Comparison of ENCODE assay signal across 7 mouse cellular contexts in genomic region chr5:53672352-53672751, GRCm38 (mm10). TPM values are rescaled to one million over a fixed set of nuclear protein-coding genes. Genes with fewer than 3 reads are reported as not detected.
DNase-seq lines count a peak whose midpoint lies in the region; ATAC-seq and TF ChIP-seq lines count a peak whose summit lies in the region.

No protein-coding gene starts in this region.

- DNase-seq in adipocyte (ENCODE audit: low spot score) = peak; percentile 81
- peak; percentile 65 to 78 for DNase-seq in cerebellum, postnatal 25 days
- peak; percentile 44 to 51 for DNase-seq in gastrocnemius, adult 8-10 months (ENCODE audit: low spot score in 2 of 2)
- peak; percentile 53 to 62 for DNase-seq in left cerebral cortex, adult 2 months (ENCODE audit: extremely low spot score in 1 of 2, low spot score in 2 of 2)
- peak; percentile 75 for DNase-seq in midbrain, embryonic 10.5 days (ENCODE audit: low spot score)
- DNase-seq in skeletal muscle tissue, adult 2 months (ENCODE audit: low read depth, low spot score) = peak; percentile 58

- no peak overlapping the region for H3K4me3 ChIP-seq in left cerebral cortex, adult 2 months
- no peak overlapping the region for H3K4me3 ChIP-seq in midbrain, embryonic 10.5 days

- ATAC-seq in inflammation-experienced regulatory T-cells, adult 6 months = peak; percentile 73

- intact Hi-C loops in left cerebral cortex, adult 2 months (cut with DNase I) = loop anchor here (1.0 kb wide), 2 partner anchors 317 to 346 kb away; no protein-coding TSS in a partner anchor

- H3K4me1 ChIP-seq in midbrain, embryonic 10.5 days = no peaks in the 10 kb centered on the region

- TF ChIP-seq CTCF in left cerebral cortex, adult 2 months (IDR thresholded peaks at IDR 0.05) = peak; percentile 72

- H3K36me3 ChIP-seq in midbrain, embryonic 10.5 days = no peaks in the 10 kb centered on the region

- WGBS in midbrain, embryonic 10.5 days = 38% methylated on average over 5 of the region's 5 CpGs

- H3K9me3 ChIP-seq in midbrain, embryonic 10.5 days (replicated peaks) = no peaks in the 10 kb centered on the region

- no peak overlapping the region for H3K27ac ChIP-seq in left cerebral cortex, adult 2 months
- no peak overlapping the region for H3K27ac ChIP-seq in midbrain, embryonic 10.5 days (replicated peaks)

- no peaks in the 10 kb centered on the region for H3K27me3 ChIP-seq in midbrain, embryonic 10.5 days (ENCODE audit: low read depth, poor library complexity, severe bottlenecking)

RNA-seq across cellular contexts. Expression of gene Cckar, which starts 35.2 kb away (rescaled TPM):
- not detected for total RNA-seq in gastrocnemius, adult 8-10 months (2022)
- not detected for polyA plus RNA-seq in inflammation-experienced regulatory T-cells, adult 6 months (2017; shearing (Covaris generic))
- total RNA-seq in left cerebral cortex, adult 2 months (2021) = under 1 TPM in 1 of 2 experiments, not detected in 1; 0.23 TPM
- polyA plus RNA-seq in midbrain, embryonic 10.5 days (2016; fragmentation: Nextera tagmentation; extraction: Ambion mirVana) = 0.63 and 0.87 TPM in 2 replicates
